Mouse (Mus musculus) lung, postnatal 25 days (tissue): ENCODE measurements around the gene Nfkbie.

Source experiments
- DNase-seq: peaks from one replicate; pipeline ENCODE4 v3.0.0; 2022; ENCODE audit warnings: low spot score

Gene Nfkbie

DNA sequence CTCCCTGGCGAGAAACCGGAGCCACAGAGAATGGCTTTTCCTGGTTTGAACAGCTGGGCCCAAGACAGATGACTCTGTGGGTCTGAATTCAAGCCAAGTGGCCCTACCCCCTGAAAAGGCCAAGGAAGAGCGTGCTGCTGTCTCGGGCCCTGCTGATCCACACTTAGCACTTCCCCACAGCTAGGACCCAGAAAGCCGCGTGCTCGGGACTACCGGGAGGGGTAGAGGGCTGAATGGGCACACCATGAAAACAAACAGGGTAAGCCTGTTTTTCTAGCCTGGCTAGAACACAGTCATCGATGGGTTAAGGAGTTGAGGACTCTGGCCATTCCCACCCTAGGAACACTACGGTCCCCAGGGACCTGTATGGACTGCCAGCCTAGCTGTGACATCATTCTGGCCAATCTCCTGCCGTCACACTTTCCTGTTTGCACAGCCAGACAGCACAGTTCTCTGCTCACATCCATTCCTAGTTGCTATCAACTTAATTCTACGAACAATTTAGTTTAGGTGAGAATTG is 25.5 kb downstream of the Nfkbie start:
- peak; percentile 70 for DNase-seq

DNA sequence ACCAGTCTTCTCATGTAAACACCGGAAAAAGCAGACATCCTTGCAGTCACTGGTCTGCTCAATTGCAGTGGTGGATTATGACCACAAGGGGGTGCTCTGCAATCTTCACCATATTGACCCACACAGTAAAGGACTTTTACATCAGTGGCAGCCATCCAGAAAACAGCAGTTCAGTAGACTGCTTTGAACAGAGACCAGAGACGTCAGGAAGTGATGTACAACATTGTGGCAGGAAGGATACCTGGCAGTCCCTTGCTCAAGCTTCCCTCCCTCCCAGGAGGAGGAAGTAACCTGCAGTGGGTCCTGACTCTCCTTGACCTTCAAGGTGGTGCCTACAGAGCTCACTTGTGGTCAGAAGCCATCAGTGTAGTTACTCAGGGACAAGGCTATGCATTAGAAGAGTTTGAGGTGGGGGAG is 26.1 kb downstream of the Nfkbie start:
- DNase-seq: peak; percentile 79

DNA sequence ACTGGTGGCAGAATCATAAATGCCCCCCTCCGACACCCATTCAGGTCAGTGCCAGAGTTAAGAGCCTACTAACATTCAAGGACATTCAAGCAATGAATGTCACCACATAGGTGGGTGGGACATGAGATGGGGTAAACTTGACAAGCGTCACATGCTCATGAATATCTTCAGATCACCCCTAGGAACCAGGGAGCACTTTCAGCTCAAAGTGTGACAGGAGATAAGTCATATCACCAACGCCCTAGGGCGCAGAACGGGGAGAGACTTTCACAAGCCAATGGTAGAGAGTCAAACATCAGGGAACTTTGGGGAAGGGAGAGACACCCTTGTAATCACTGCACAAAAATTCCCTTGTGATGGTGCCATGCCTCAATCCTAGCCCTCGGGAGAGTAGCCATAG is 26.7 kb downstream of the Nfkbie start:
- no peak for DNase-seq

DNA sequence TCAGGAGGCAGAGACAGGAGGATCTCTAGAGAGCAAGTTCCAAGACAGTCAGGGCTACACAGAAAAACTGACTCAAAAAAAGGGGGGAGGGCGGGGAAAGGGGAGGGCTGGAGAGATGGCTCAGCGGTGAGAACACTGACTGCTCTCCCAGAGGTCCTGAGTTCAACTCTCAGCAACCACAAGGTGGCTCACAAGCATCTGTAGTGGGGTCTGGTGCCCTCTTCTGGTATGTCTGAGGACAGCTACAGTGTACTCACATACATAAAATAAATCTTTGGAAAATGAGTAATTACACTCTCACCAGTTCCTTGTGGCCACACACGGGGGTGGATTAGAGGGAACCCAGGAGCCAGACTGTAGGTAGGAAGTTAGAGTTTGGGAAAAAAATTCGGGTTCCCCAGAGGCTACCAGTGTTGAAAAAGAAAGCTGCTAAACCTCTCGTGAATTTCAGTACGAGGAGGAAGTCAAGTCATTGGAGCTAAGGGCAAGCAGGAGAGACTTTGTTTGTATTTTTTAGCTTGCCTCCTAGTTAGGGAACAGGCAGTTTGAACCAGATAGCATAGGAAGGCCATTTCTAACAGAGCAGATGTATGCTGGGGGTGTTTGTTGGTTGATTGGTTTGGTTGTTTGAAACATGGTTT is 27.3 kb downstream of the Nfkbie start:
- DNase-seq: no peak

DNA sequence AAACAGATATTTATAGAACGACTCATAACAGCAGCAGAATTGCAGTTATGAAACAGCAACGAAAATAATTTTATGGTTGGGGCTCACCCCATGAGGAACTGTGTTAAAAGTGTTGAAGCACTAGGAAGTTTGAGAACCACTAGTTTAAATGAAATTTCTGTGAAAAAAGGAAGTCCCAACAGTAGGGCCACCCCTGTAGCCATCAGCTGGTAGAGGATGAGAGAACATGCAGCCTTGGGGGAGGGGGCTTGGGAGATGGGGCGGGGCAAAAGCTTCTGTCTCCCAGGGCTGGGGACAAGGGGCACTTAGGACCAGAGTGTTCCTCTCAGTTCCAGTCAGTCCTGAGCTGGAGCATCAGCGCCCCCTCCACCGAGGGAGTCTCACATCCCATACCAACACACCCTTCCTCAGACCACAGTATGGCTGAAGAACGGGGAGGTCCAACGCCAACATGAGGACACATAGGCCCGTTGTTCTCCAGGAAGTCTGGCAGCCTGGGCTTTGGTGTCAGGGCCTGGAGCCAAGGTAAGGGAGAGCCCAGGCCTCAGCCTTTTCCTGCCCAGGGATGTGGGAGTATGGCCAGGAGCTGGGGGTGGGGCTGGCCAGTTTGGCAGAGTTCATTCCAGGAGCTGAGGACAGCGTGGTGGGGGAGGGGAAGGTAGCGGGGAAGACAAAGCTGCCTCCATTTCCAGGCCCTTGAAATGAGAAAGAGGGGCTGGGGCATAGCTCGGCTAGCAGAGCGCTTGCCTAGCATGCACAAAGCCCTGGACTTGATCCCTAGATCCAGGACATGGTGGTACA is 28.8 kb downstream of the Nfkbie start:
- DNase-seq: peak; percentile 90

DNA sequence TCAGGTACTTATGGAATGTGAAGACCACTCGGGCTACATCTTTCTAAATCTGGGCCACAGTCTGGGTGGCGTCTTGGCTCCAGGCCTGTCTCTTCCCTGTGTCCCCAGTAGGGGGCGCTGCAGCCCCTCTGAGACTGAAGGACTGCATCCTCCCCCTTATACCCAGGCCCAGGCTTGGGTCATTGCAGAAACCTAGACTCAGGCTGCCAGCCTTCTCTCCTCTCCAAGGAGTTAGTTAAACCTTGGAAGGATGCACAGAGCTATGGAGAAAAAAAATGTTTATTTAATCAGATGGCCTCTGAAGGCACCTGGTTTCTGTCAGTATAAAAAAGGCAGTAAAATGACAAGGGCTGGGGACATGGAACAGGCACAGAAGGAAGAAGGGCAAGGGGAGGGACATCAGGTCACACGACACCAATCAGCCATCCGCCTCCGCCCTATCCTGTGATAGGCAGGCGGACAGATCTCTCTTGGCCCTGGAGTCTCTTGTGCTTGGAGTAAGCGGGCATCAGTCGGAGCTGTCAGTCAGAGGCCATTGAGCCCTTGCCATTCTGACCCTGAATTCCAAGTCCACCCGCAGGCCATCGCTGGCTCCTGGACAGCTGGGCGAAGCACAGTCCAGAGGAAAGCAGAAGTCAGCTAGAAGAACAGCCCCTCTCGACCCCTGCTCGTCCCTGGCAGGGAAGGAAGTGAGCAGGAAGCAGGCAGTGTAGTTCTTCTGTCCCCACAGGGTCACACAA is 29.6 kb downstream of the Nfkbie start:
- DNase-seq: peak; percentile 81

DNA sequence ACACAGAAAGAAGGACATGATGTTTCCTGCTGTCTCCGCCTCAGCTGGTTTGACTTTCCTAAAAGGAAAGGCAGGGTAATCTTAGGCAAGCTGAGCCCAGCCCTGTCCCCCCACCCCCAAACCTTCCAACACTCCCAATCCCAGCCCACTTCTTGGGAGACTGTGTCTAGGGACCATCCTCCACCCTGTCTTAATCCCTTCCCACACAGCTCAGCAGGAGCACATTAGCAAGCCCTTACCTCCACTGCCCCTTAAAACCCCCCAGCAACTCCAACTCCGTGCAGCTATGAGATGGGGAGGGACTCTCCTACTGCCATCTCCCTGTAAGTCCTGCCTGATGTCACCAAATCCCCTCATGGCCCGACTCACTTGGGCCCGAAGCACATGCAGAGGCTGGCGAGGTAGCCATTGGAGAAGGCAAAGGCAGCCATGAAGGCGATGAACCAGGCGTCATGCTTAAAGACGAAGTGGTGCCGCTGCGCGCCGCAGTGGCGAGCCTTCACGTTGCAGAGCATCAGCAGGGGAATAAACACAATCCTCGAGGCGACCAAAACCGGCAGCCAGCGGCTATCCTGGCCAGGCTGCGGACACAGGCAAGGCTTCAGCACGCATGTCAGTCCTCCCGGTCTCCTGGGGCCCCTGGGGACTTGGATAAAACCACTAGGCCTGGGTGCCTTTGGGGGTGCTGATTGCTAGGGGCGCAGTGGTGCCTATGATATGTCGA is 30.4 kb downstream of the Nfkbie start:
- no peak for DNase-seq

DNA sequence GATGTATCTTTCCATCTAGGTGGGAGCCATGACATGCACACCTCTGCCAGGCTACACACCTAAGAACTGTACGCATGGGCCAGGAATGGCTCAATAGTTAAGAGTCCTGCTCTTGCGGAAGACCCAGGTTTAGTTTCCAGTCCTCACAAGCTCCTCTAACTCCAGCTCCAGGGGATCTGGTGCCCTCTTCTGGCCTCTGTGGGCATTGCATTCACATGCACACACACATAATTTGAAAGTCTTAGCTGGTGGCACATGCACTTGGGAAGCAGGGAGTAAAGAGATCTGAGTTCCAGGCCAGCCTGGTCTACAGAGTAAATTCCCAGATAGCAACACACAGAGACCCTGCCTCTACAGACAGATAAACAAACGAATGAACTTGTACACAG is 30.9 kb downstream of the Nfkbie start:
- no peak for DNase-seq

DNA sequence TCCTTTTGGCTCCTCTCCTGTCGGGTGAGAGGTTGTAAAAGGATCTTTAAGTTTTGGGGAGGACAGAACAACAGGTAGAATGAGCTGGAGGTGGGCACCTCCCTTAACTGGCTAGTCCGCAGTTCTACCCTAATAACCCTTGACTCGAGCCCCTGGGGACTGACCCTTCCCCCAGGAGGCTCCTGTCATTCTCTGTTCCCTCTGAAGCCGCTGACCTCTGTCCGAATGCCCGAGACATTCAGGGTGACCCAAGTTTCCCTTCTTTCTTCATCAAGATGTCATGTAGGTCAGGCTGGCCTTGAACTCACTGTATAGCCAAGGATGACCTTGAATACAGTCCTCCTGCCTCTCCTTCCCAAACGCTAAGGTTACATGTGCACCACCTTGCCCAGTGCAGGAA is 32.9 kb downstream of the Nfkbie start:
- DNase-seq: no peak

DNA sequence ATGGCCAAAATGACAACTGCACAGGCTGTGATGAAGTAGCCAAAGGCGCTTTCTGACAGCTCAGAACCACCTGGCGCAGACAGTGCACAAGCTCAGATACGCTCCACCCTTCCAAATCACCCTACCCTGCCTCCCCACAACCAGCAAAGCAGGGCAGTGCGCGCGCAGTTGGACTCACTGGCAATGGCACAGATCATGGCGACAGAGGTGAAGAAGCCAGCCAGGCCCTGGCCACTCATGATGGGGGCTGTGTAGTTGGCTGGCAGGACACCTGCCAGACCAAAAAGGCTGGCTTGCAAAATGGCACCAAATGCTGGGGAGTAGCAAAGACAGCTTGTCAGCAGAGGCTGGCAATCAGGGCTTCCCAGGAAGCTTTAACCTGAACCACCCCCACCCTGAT is 33.7 kb downstream of the Nfkbie start:
- no peak for DNase-seq

DNA sequence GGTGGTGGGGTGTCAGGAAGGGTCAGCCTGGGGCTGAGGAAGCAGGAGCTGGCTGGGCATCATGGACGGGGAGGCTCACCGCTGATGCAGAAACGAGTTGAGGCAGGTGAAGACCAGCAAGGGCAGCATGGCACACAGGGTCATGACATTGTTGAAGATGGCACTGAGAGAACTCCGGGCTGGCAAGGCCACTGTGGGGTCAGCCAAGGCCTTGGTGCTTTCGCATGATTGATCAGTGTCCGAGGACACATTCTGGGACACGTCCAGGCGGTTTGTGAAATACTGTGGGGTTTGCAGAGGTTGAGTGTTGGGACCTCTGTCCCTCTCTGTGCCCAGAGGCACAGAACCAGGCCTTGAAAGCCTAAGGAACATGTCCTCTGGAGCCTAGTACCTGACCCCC is 34.3 kb downstream of the Nfkbie start:
- no peak for DNase-seq

DNA sequence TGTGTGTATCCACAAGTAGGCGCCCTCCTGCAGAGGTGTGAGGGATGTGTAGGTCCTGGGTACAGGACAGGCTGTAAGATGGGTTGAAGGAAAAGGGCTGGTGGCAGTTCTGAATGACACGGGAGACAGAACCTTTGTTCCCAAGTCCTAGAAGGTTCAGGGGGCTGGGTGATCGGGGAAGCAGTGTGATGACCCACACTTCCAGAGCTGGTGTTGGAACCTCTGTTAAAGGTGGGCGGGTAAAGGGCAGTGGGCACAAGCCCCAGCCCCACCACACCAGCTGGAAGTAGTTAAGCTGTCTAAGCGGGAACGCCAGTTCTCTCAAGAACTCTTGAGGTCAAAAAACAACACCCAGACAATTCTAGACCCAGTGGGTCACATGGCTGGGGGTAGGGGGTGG is 34.9 kb downstream of the Nfkbie start:
- DNase-seq: no peak

DNA sequence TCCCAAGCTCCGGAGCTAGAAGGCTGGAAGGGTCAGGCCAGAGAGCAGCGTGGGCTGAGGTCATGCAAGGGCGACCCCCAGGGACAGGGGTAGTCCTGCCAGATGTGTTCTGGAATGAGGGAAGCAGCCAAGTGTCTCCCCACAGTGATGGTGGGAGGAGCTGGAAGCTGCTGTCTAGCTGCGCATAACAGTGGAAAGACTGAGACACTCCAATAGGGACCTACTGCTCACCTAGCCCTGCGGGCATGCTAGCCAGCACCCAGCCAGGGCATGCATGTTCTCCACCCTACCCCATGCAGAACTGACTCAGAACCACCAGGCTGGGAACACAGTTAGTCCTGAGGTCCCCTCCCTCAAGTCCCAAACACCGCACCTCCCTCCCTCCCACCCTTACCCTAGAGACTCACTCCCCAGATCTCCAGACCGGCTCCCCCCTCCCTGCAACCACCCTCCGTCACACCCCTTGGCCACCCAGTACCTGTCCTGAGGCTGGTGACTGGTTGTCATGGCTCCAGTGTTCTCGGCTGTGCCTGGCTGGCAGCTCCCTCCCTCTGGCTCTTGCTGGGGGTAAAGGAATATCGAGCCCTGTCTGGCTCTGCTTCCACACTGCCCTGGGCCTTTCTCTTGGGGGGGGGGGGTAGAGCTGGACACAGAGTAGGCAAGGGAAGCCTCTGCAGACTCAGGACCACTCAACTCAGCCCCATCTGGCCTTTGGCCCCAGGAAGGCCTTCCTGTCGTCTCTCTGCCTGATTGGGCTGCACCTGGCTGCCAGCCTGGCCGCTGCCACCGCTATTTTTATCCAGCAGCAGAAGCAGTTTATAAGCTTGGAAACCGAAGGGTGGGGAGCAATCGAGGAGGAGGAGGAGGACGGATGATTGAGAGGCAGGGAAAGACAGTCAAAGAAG is 36.5 kb downstream of the Nfkbie start:
- DNase-seq: no peak

DNA sequence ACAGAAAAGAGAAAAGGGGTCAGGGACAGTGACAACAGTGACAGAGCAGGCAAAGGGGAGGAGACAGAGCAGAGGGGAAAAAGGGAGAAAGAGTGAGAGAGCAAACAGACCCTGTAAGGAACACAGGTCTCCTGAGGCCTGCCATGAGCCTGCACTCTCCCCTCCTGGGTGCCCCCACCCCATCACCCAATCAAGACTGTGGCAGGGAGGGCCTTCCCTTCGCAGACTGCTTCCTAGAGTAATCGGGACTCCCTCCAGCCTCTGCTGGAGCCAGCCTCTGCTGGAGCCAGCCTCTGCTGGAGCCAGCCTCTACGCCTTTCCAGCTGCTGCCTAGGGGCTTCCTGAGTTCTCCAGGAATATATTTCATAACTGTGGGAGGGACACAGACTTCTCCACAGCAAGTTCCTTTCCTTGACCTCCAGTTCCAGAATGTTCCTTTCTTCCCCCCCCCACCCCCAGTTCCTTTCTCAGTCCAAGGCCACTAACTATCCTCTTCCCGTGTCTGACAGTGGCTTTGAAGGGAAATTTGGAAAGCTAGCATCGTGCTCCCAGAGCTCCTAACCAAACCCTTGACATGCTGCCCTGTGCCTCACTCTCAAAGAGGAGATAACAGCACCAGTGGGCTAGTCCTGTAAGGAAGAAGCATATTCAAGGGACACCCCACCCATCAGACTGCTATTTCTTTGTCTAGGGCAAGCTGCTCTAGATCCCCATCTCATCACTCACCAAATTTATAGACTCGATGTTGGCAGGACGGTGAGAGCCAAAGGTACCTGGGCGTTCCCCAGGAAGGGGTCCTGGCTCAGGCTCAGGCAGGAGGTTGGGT is 37.3 kb downstream of the Nfkbie start:
- peak; percentile 53 for DNase-seq

DNA sequence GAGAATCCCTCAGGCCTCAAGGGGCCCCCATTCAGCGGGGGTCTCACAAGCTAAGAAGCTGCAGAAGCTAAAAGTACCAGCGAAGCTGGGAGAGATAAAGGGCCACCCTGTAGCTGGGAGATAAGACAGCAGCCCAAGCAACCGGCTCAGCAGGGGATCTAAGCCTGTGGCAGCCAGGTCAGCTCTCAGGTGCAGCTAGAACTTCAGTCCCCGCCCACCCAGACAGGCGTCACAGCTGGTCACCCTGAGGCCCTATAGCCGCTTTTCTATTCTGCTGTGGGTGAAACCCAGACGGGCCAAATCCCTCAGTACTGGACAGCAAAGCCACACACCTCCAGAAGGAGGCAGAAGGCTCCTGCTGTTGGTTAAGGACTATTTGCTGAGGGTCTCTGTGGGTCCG is 38.0 kb downstream of the Nfkbie start:
- no peak for DNase-seq

DNA sequence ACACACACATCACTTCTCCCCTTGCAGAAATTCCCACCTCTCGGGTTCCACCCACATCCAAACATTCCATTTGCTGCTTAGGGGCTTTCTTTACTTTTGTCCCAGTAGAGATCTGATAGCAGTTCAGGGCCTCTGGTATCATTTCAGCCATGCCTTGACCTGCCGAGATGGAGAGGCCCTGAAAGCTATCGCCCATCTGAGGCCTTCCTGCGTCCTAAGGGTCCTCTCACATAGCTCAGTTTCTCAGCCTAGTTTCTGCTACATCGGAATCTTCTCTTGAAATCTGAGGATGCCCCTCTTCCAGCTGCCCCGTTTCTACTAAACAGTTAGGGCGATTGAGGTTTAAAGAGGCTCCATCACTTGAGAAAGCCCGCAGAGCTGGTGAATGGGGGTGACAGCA is 38.7 kb downstream of the Nfkbie start:
- DNase-seq: no peak

DNA sequence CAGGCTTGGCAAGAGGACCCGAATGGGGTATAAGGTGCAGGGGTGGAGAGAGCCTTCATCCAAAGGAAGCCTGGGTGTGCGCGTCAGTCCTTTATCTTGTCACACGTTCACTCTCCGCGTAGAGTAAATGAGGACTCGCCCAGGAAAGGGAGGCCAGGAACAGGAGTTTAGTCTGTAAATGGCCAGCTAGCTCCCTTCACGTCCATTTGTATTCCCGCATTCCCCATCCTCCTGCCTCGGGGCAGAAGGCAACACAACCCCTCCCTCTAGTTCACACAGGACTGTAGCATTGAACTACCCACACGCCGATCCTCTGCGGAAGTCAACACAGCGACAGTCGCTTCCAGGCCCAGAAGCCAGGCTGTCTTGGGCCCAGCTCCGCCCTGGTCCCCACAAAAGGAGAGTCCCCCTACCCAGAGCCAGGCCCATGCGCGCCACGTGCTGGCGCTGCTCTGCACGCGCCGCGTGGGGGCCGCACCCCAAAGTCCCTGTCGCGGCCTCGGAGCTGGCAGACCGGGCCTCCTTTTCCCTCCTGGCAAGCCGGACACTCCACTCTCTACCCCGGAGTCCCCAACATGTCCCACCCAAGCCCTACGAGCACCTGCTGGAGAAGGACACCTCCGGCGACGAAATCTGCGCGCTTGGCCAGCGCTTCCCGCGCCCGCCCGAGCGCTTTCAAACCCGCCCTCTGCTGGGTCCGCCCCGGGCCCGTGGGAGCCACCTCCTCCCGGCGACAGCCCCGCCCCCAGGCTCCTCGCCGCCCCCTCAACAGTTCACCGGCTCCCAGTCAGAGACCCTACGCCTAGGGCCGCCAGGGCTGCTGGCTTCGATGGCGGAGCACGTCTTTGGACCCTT is 39.6 kb downstream of the Nfkbie start:
- DNase-seq: peak; percentile 75

DNA sequence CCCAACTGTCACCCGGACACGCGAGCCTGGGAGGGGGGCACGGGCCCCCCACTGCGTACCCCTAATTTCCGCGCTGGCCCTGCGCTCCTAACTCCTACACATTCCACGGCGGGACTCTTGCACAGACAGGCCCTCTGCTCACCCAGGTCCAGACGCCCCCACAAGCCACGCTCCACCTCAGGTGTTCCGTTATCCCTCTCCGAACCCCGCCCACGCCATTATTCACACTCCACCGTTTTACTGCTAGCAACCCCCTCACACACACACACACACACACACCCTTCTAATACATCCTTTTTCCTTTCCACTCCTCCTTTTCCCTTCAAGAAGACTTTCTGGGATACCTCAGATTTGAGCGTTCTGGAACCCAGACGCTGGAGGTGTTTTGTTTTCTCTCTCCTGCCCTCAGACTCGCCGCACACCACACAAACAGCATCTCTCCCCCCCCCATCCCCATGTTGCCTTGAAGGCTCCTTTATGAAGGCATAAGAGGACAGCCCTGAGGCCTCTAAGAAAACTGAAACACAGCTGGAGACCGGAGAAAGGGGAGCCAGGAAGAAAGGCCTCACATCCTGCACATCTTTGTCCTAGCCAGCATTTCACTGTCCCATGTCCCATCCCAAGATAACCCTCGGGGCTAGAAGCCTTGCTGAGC is 40.4 kb downstream of the Nfkbie start:
- DNase-seq: no peak
